Mouse (Mus musculus) forebrain, embryonic 12.5 days (tissue): ENCODE results near the gene Hmbs. TPM values are rescaled to one million over a fixed set of nuclear protein-coding genes. Genes with fewer than 3 reads are reported as not detected.
"Not testable (repeated sequence)": the region's sequence is repeated elsewhere in the genome, so short reads cannot be mapped to it uniquely, and the experiment has no call there.

ENCODE experiments used
- ATAC-seq: fragments of 200-750 bp; cut with Nextera tagmentation; 2 replicates; pipeline ENCODE4 v1.8.0; 2017; ENCODE audit warnings: moderate TSS enrichment; ENCODE audit not compliant: low FRiP score
- H3K27ac ChIP-seq: fragments of 300-500 bp; sonication (generic); 2 replicates; pipeline ENCODE4 v1.5.1; 2016; ENCODE audit warnings: mild to moderate bottlenecking
- H3K27me3 ChIP-seq: fragments of 300-500 bp; sonication (generic); 2 replicates; pipeline ENCODE4 v1.6.1; 2016; ENCODE audit warnings: mild to moderate bottlenecking
- H3K36me3 ChIP-seq: fragments of 300-500 bp; sonication (generic); replicated peaks from 2 replicates; pipeline ENCODE4 v1.6.1; 2016; ENCODE audit warnings: mild to moderate bottlenecking
- H3K4me1 ChIP-seq: fragments of 300-500 bp; sonication (generic); 2 replicates; pipeline ENCODE4 v1.6.1; 2016
- H3K4me2 ChIP-seq: fragments of 300-500 bp; sonication (generic); 2 replicates; pipeline ENCODE4 v1.6.1; 2016; ENCODE audit warnings: mild to moderate bottlenecking, moderate library complexity
- H3K4me3 ChIP-seq: fragments of 300-500 bp; sonication (generic); replicated peaks from 2 replicates; pipeline ENCODE4 v1.5.1; 2016; ENCODE audit warnings: mild to moderate bottlenecking
- H3K9ac ChIP-seq: fragments of 300-500 bp; sonication (generic); 2 replicates; pipeline ENCODE4 v1.6.1; 2016; ENCODE audit warnings: mild to moderate bottlenecking
- H3K9me3 ChIP-seq: fragments of 300-500 bp; sonication (generic); 2 replicates; pipeline ENCODE4 v1.6.1; 2016
- WGBS: fragments of 180-500 bp; shearing (Covaris S2); methylation state at CpG from one replicate; pipeline ENCODE4 v1.1.7; 2016; 5-methylcytosine and 5-hydroxymethylcytosine counted together
- polyA plus RNA-seq: library from polyadenylated mRNA; unstranded; fragments of >200 nt; fragmentation: Nextera tagmentation; extraction: Ambion mirVana; gene quantifications from 2 replicates; pipeline ENCODE4 v1.2.1, GENCODE M21; 2016

Hmbs gene
- polyA plus RNA-seq, 1 experiment from 2014 or later, result 115 TPM

GRCm38 (mm10) chr9:44327926-44328325 lies 16.1 kb downstream of the Hmbs start:
- 87% methylated on average over 5 of the region's 5 CpGs for WGBS
- Histone ChIP-seq H3K27ac (peak overlapping the region; percentile 93), H3K36me3 (peaks cover 39% of the 10 kb centered on the region)

GRCm38 (mm10) chr9:44327064-44327711 lies 16.8 kb downstream of the Hmbs start:
- peaks cover 14% of the 10 kb centered on the region for H3K4me1 ChIP-seq
- peak overlapping the region; percentile 93 for H3K27ac ChIP-seq
- ATAC-seq, result peak; percentile 31
- H3K27me3 ChIP-seq, result no peaks in the 10 kb centered on the region
- peak overlapping the region; percentile 87 for H3K9ac ChIP-seq
- H3K36me3 ChIP-seq, result peaks cover 32% of the 10 kb centered on the region
- WGBS, result under 1% methylated on average over 22 of the region's 22 CpGs
- peak overlapping the region; percentile 78 for H3K4me3 ChIP-seq
- H3K9me3 ChIP-seq, result no peaks in the 10 kb centered on the region
- peak overlapping the region; percentile 81 for H3K4me2 ChIP-seq

More at GRCm38 (mm10) chr9:44327926-44328325, 16.1 kb downstream of the Hmbs start:
- H3K4me2 ChIP-seq, result peak overlapping the region; percentile 81
- peaks cover 14% of the 10 kb centered on the region for H3K4me1 ChIP-seq
- no peaks in the 10 kb centered on the region for H3K9me3 ChIP-seq
- peak overlapping the region; percentile 78 for H3K4me3 ChIP-seq
- H3K9ac ChIP-seq, result peak overlapping the region; percentile 87; the same call in 1 of the 2 replicates
- no peak for ATAC-seq
- H3K27me3 ChIP-seq, result no peaks in the 10 kb centered on the region

- Histone ChIP-seq H3K9me3 (no peaks in the 10 kb centered on the region), H3K27ac (peak overlapping the region; percentile 93), H3K4me2 (peak overlapping the region; percentile 81), H3K4me1 (peaks cover 14% of the 10 kb centered on the region), H3K4me3 (peak overlapping the region; percentile 78), H3K27me3 (no peaks in the 10 kb centered on the region), H3K9ac (peak overlapping the region; percentile 87), H3K36me3 (peaks cover 26% of the 10 kb centered on the region)
- ATAC-seq, result peak; percentile 92
- WGBS, result under 1% methylated on average over 38 of the region's 38 CpGs
These were observed 17.5 kb downstream of the Hmbs start for GRCm38 (mm10) chr9:44326371-44327063.

- Histone ChIP-seq H3K27ac (peak within 1 kb of the TSS; percentile 93), H3K27me3 (no peaks in the 10 kb centered on the region), H3K9ac (peak within 1 kb of the TSS; percentile 87), H3K4me1 (peaks cover 16% of the 10 kb centered on the region), H3K4me2 (peak within 1 kb of the TSS; percentile 81), H3K36me3 (peaks cover 20% of the 10 kb centered on the region), H3K4me3 (peak within 1 kb of the TSS; percentile 78), H3K9me3 (no peaks in the 10 kb centered on the region)
- ATAC-seq, result peak; percentile 5
- WGBS, result 4% methylated on average over 12 of the region's 12 CpGs
These were observed 18.2 kb downstream of the Hmbs start, which contains the start of gene Dpagt1 for GRCm38 (mm10) chr9:44325768-44326370. Gene Dpagt1 (plus strand): TSS chr9:44326019.

GRCm38 (mm10) chr9:44325032-44325767 lies 18.8 kb downstream of the Hmbs start:
- not testable (repeated sequence) for H3K9me3 ChIP-seq, ATAC-seq, H3K9ac ChIP-seq, H3K4me3 ChIP-seq, H3K27me3 ChIP-seq
- Histone ChIP-seq H3K4me2 (peak overlapping the region; percentile 81), H3K36me3 (peaks cover 13% of the 10 kb centered on the region), H3K27ac (peak overlapping the region; percentile 93), H3K4me1 (peaks cover 22% of the 10 kb centered on the region)
- 57% methylated on average over 6 of the region's 8 CpGs for WGBS

- Histone ChIP-seq H3K27ac (no peak overlapping the region), H3K9ac (no peak overlapping the region), H3K4me3 (no peak overlapping the region), H3K9me3 (no peaks in the 10 kb centered on the region), H3K27me3 (no peaks in the 10 kb centered on the region), H3K4me2 (no peak overlapping the region), H3K4me1 (peaks cover 25% of the 10 kb centered on the region), H3K36me3 (peaks cover 4% of the 10 kb centered on the region)
- 85% methylated on average over 6 of the region's 6 CpGs for WGBS
- ATAC-seq, result no peak
These were observed 19.9 kb downstream of the Hmbs start for GRCm38 (mm10) chr9:44324147-44324546.

- H3K27me3 ChIP-seq, ATAC-seq, H3K9ac ChIP-seq, H3K4me2 ChIP-seq, H3K9me3 ChIP-seq, H3K36me3 ChIP-seq, H3K27ac ChIP-seq, H3K4me3 ChIP-seq: not testable (repeated sequence)
- 70% methylated on average over 4 of the region's 4 CpGs for whole genome bisulfite sequencing
- peaks cover 30% of the 10 kb centered on the region for H3K4me1 ChIP-seq
These were observed 20.4 kb downstream of the Hmbs start for GRCm38 (mm10) chr9:44323656-44324055.

GRCm38 (mm10) chr9:44320799-44321133 lies 23.3 kb downstream of the Hmbs start:
- WGBS, result 25% methylated on average over 6 of the region's 6 CpGs
- Histone ChIP-seq H3K4me3 (peak overlapping the region; percentile 86), H3K27ac (peak overlapping the region; percentile 67)

GRCm38 (mm10) chr9:44319887-44320798 lies 23.9 kb downstream of the Hmbs start, which contains the start of gene C2cd2l:
Gene C2cd2l (minus strand): TSS chr9:44320285.
- peaks cover 32% of the 10 kb centered on the region for H3K4me1 ChIP-seq
- H3K4me3 ChIP-seq, result peak within 1 kb of the TSS; percentile 86
- H3K9me3 ChIP-seq, result no peaks in the 10 kb centered on the region
- peaks cover 15% of the 10 kb centered on the region for H3K36me3 ChIP-seq
- H3K4me2 ChIP-seq, result peak within 1 kb of the TSS; percentile 94
- H3K9ac ChIP-seq, result peak within 1 kb of the TSS; percentile 94
- under 1% methylated on average over 67 of the region's 67 CpGs for WGBS
- H3K27me3 ChIP-seq, result no peaks in the 10 kb centered on the region
- peak within 1 kb of the TSS; percentile 74 for H3K27ac ChIP-seq
- peak; percentile 98 for ATAC-seq

More at GRCm38 (mm10) chr9:44320799-44321133, 23.3 kb downstream of the Hmbs start:
- Histone ChIP-seq H3K36me3 (peaks cover 9% of the 10 kb centered on the region), H3K9me3 (no peaks in the 10 kb centered on the region), H3K9ac (peak overlapping the region; percentile 94), H3K4me1 (peaks cover 35% of the 10 kb centered on the region), H3K27me3 (no peaks in the 10 kb centered on the region), H3K4me2 (peak overlapping the region; percentile 94)
- ATAC-seq, result peak; percentile 21

GRCm38 (mm10) chr9:44319105-44319886 lies 24.7 kb downstream of the Hmbs start:
- Histone ChIP-seq H3K36me3 (peaks cover 23% of the 10 kb centered on the region), H3K9me3 (no peaks in the 10 kb centered on the region), H3K4me2 (peak overlapping the region; percentile 94), H3K4me3 (peak overlapping the region; percentile 86), H3K4me1 (peaks cover 32% of the 10 kb centered on the region), H3K9ac (peak overlapping the region; percentile 94), H3K27me3 (no peaks in the 10 kb centered on the region), H3K27ac (peak overlapping the region; percentile 74)
- peak; percentile 12; the same call in 1 of the 2 replicates for ATAC-seq
- 2% methylated on average over 37 of the region's 37 CpGs for WGBS

GRCm38 (mm10) chr9:44318826-44319095 lies 25.3 kb downstream of the Hmbs start:
- Histone ChIP-seq H3K36me3 (peaks cover 29% of the 10 kb centered on the region), H3K9me3 (no peaks in the 10 kb centered on the region), H3K9ac (peak overlapping the region; percentile 94), H3K27ac (no peak overlapping the region), H3K4me2 (peak overlapping the region; percentile 94), H3K4me3 (peak overlapping the region; percentile 86), H3K4me1 (peaks cover 35% of the 10 kb centered on the region), H3K27me3 (no peaks in the 10 kb centered on the region)
- ATAC-seq, result no peak
- WGBS, result 26% methylated on average over 3 of the region's 3 CpGs
